Mouse (Mus musculus) intestine, postnatal 0 days (tissue): ENCODE measurements at regions not wholly inside any gene's neighbourhood (a gene's known extent, or its start where the extent isn't known, plus 50 kb on each side); places are given as distances from the start of the nearest gene placed in this dataset.

Experiments used
- ATAC-seq: fragments of 200-750 bp; cut with Nextera tagmentation; 2 replicates; pipeline ENCODE4 v1.8.0; 2017; ENCODE audit warnings: mild to moderate bottlenecking, moderate TSS enrichment, moderate library complexity
- H3K27ac ChIP-seq: fragments of 300-500 bp; sonication (generic); 2 replicates; pipeline ENCODE4 v1.5.1; 2014; ENCODE audit warnings: mild to moderate bottlenecking, low read depth, low read length, moderate library complexity
- H3K27me3 ChIP-seq: fragments of 300-500 bp; sonication (generic); replicated peaks from 2 replicates; pipeline ENCODE4 v1.6.1; 2014; ENCODE audit warnings: low read length, mixed read lengths; ENCODE audit not compliant: control insufficient read depth, insufficient read depth
- H3K36me3 ChIP-seq: fragments of 300-500 bp; sonication (generic); 2 replicates; pipeline ENCODE4 v1.6.1; 2014; ENCODE audit warnings: mild to moderate bottlenecking, moderate library complexity; ENCODE audit not compliant: control insufficient read depth, insufficient read depth
- H3K4me1 ChIP-seq: fragments of 300-500 bp; sonication (generic); replicated peaks from 2 replicates; pipeline ENCODE4 v1.6.1; 2014; ENCODE audit warnings: antibody characterized with exemption, low read length, mixed read lengths; ENCODE audit not compliant: control insufficient read depth, insufficient read depth
- H3K4me2 ChIP-seq: fragments of 300-500 bp; sonication (generic); replicated peaks from 2 replicates; pipeline ENCODE4 v1.6.1; 2014; ENCODE audit warnings: low read depth, mild to moderate bottlenecking, moderate library complexity
- H3K4me3 ChIP-seq: fragments of 300-500 bp; sonication (generic); 2 replicates; pipeline ENCODE4 v1.5.1; 2014; ENCODE audit warnings: low read depth, low read length
- H3K9ac ChIP-seq: fragments of 300-500 bp; sonication (generic); 2 replicates; pipeline ENCODE4 v1.6.1; 2014; ENCODE audit warnings: mild to moderate bottlenecking, low read depth, low read length
- H3K9me3 ChIP-seq: fragments of 300-500 bp; sonication (generic); 2 replicates; pipeline ENCODE4 v1.6.1; 2016; ENCODE audit warnings: mixed run types; ENCODE audit not compliant: control insufficient read depth
- CTCF ChIP-seq: sonication (generic); IDR thresholded peaks from 2 replicates; pipeline ENCODE4 v1.5.1; 2016; ENCODE audit warnings: low read depth, mild to moderate bottlenecking, control low read depth, antibody characterized with exemption, moderate library complexity
- WGBS: fragments of 180-500 bp; shearing (Covaris S2); extraction: QIAGEN DNeasy Blood & Tissue Kit; methylation state at CpG from one replicate; pipeline ENCODE4 v1.1.7; 2014; 5-methylcytosine and 5-hydroxymethylcytosine counted together

GRCm38 (mm10) chr1:92372222-92372990 is 101.3 kb downstream of the Ndufa10 start:
- Histone ChIP-seq H3K27me3 (no peaks in the 10 kb centered on the region), H3K9ac (no peak overlapping the region), H3K27ac (no peak overlapping the region), H3K9me3 (no peaks in the 10 kb centered on the region), H3K4me1 (peaks cover 4% of the 10 kb centered on the region; the same call in 1 of the 2 replicates), H3K4me2 (no peak overlapping the region), H3K4me3 (no peak overlapping the region), H3K36me3 (no peaks in the 10 kb centered on the region)
- 79% methylated on average over 5 of the region's 5 CpGs for WGBS
- TF ChIP-seq CTCF = no peak
- no peak for ATAC-seq

- TF ChIP-seq CTCF = no peak
- Histone ChIP-seq H3K4me3 (no peak overlapping the region), H3K4me1 (peaks cover 4% of the 10 kb centered on the region; the same call in 1 of the 2 replicates), H3K9ac (no peak overlapping the region), H3K27ac (no peak overlapping the region), H3K27me3 (no peaks in the 10 kb centered on the region), H3K4me2 (peak overlapping the region; percentile 27; the same call in 1 of the 2 replicates), H3K9me3 (no peaks in the 10 kb centered on the region), H3K36me3 (no peaks in the 10 kb centered on the region)
- 46% methylated on average over 11 of the region's 11 CpGs for WGBS
- ATAC-seq = no peak
Measured at GRCm38 (mm10) chr1:92371357-92371981, 102.2 kb downstream of the Ndufa10 start.

GRCm38 (mm10) chr1:92370842-92371241 is 102.8 kb downstream of the Ndufa10 start:
- no peak for TF ChIP-seq CTCF
- Histone ChIP-seq H3K9ac (no peak overlapping the region), H3K4me2 (no peak overlapping the region), H3K9me3 (no peaks in the 10 kb centered on the region), H3K4me1 (no peaks in the 10 kb centered on the region), H3K27me3 (no peaks in the 10 kb centered on the region), H3K36me3 (no peaks in the 10 kb centered on the region), H3K4me3 (no peak overlapping the region), H3K27ac (no peak overlapping the region)
- WGBS = 92% methylated on average over 4 of the region's 4 CpGs
- ATAC-seq = no peak

GRCm38 (mm10) chr1:92369972-92370371 is 103.7 kb downstream of the Ndufa10 start:
- no peak for TF ChIP-seq CTCF
- Histone ChIP-seq H3K4me2 (no peak overlapping the region), H3K27ac (no peak overlapping the region), H3K9ac (no peak overlapping the region), H3K4me1 (no peaks in the 10 kb centered on the region), H3K36me3 (no peaks in the 10 kb centered on the region), H3K9me3 (no peaks in the 10 kb centered on the region), H3K27me3 (no peaks in the 10 kb centered on the region), H3K4me3 (no peak overlapping the region)
- ATAC-seq = no peak
- WGBS = 85% methylated on average over 5 of the region's 5 CpGs

- no peak overlapping the region for H3K4me2 ChIP-seq
- H3K4me1 ChIP-seq = no peaks in the 10 kb centered on the region
- H3K9ac ChIP-seq = no peak overlapping the region
- no peaks in the 10 kb centered on the region for H3K27me3 ChIP-seq
- no peak for TF ChIP-seq CTCF
- H3K27ac ChIP-seq = no peak overlapping the region
- no peaks in the 10 kb centered on the region for H3K36me3 ChIP-seq
- ATAC-seq = no peak
- H3K9me3 ChIP-seq = no peaks in the 10 kb centered on the region
- WGBS = 78% methylated on average over 5 of the region's 5 CpGs
- H3K4me3 ChIP-seq = no peak overlapping the region
Measured at GRCm38 (mm10) chr1:92366249-92366648, 107.4 kb downstream of the Ndufa10 start.

- no peak for TF ChIP-seq CTCF
- Histone ChIP-seq H3K27me3 (no peaks in the 10 kb centered on the region), H3K4me3 (no peak overlapping the region), H3K27ac (no peak overlapping the region), H3K4me1 (no peaks in the 10 kb centered on the region), H3K36me3 (no peaks in the 10 kb centered on the region), H3K4me2 (no peak overlapping the region), H3K9ac (no peak overlapping the region), H3K9me3 (no peaks in the 10 kb centered on the region)
- ATAC-seq = no peak
- 77% methylated on average over 4 of the region's 4 CpGs for WGBS
Measured at GRCm38 (mm10) chr1:92365366-92366075, 108.1 kb downstream of the Ndufa10 start.
